Mouse (Mus musculus) embryonic fibroblast, embryonic 13.5 days (primary cell): ENCODE measurements around the gene Timm8a2.

Experiments used
- CTCF ChIP-seq: IDR thresholded peaks from 2 replicates; pipeline ENCODE4 v1.5.1; 2011; ENCODE audit warnings: mild to moderate bottlenecking, control low read depth, low read length, moderate library complexity, borderline replicate concordance; ENCODE audit not compliant: insufficient read depth
- POLR2A ChIP-seq: IDR thresholded peaks from 2 replicates; pipeline ENCODE4 v1.6.1; 2011; ENCODE audit warnings: low read depth, mild to moderate bottlenecking, control low read depth, low read length, moderate library complexity

- TF ChIP-seq CTCF (no peak), POLR2A (no peak)
Observed at GRCm38 (mm10) chr14:122042142-122042694, 7.7 kb downstream of the Timm8a2 start.
